Mouse (Mus musculus): ENCODE measurements around the gene Tmed10. TPM values are rescaled to one million over a fixed set of nuclear protein-coding genes. Genes with fewer than 3 reads are reported as not detected.

The Tmed10 gene
- total RNA-seq, 1 experiment, result 109 TPM

DNA sequence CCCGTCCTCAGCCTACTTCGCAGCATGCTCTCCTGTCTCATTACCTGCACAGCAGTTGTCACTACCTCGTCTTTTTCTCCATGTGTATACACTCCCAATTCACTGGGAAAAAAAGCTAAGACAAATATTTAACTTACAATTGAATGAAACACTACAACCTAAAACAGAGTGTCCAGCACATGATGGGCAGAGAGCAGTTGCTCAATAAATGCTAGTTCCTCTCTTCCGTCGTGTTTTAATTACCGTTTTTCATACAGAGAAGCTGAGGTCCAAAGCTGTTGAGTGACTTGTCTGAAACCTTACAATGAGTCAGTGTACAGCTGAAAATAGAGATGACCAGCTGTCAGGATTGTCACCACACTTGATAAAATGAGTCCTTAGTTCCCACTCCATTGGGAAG is 6.9 kb upstream of the Tmed10 start:
- no peak for DNase-seq (ENCODE audit: low read depth, low spot score)
- Histone ChIP-seq H3K36me3 (ENCODE audit: control insufficient read depth, insufficient read depth, low read length, poor library complexity, severe bottlenecking) (no peaks in the 10 kb centered on the region), H3K27ac (ENCODE audit: insufficient read depth, low read depth, low read length, poor library complexity, severe bottlenecking) (no peak overlapping the region), H3K9me3 (ENCODE audit: control insufficient read depth, insufficient read depth, low read depth, low read length) (no peaks in the 10 kb centered on the region), H3K4me3 (ENCODE audit: insufficient read depth in 1 of 2, low read depth in 1 of 2, low read length in 2 of 2, poor library complexity in 1 of 2, severe bottlenecking in 1 of 2) (no peak overlapping the region), H3K4me1 (ENCODE audit: control insufficient read depth in 2 of 2, insufficient read depth in 2 of 2, low read length in 2 of 2, poor library complexity in 1 of 2) (peaks cover 0 to 6% of the 10 kb centered on the region in 2 experiments; a peak in 2 of 4 replicates), H3K9ac (ENCODE audit: insufficient read depth, low read depth, low read length, poor library complexity, severe bottlenecking) (no peak overlapping the region)
- in situ Hi-C loops (cut with MboI; ENCODE audit: low sequenced_read_pairs in 2 of 2, unreplicated experiment in 2 of 2), result no loop called here
- TF ChIP-seq ZNF384 (IDR thresholded peaks at IDR 0.05; ENCODE audit: low read depth, low read length) (no peak), ZC3H11A (IDR thresholded peaks at IDR 0.05; ENCODE audit: borderline replicate concordance, low read depth, low read length) (no peak), CHD2 (IDR thresholded peaks at IDR 0.05; ENCODE audit: low read depth, low read length) (no peak), HCFC1 (IDR thresholded peaks at IDR 0.05; ENCODE audit: borderline replicate concordance, insufficient read depth, low read length) (no peak), MAFK (IDR thresholded peaks at IDR 0.05; ENCODE audit: insufficient read depth, low read depth, low read length) (no peak)

DNA sequence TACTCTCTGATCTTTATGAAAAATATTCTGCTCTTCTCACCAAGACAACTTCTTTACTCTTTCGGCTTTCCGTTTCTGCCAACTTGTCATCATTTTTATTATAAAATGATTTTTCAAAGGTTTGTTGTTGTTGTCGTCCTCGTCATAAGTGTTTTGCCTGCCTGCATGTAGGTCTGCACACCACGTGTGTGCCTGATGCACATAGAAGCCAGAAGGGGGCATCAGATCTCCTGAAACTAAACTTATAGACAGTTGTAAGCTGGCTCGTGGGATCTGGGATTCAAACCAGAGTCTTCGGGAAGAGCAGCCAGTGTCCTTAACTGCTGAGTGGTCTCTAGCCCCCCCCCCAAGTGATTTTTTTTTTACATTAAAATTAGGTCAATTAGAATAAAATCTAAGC is 6.3 kb upstream of the Tmed10 start:
- H3K36me3 ChIP-seq (ENCODE audit: control insufficient read depth, insufficient read depth, low read length, poor library complexity, severe bottlenecking), result no peaks in the 10 kb centered on the region
- no peak for DNase-seq (ENCODE audit: low read depth, low spot score)
- H3K9ac ChIP-seq (ENCODE audit: insufficient read depth, low read depth, low read length, poor library complexity, severe bottlenecking), result no peak overlapping the region
- H3K27ac ChIP-seq (ENCODE audit: insufficient read depth, low read depth, low read length, poor library complexity, severe bottlenecking), result no peak overlapping the region
- H3K9me3 ChIP-seq (ENCODE audit: control insufficient read depth, insufficient read depth, low read depth, low read length), result no peaks in the 10 kb centered on the region
- no peak overlapping the region for H3K4me3 ChIP-seq (ENCODE audit: insufficient read depth in 1 of 2, low read depth in 1 of 2, low read length in 2 of 2, poor library complexity in 1 of 2, severe bottlenecking in 1 of 2)
- TF ChIP-seq ZC3H11A (IDR thresholded peaks at IDR 0.05; ENCODE audit: borderline replicate concordance, low read depth, low read length) (peak; percentile 43; the same call in 1 of the 2 replicates), ZNF384 (IDR thresholded peaks at IDR 0.05; ENCODE audit: low read depth, low read length) (no peak), MAFK (IDR thresholded peaks at IDR 0.05; ENCODE audit: insufficient read depth, low read depth, low read length) (no peak), CHD2 (IDR thresholded peaks at IDR 0.05; ENCODE audit: low read depth, low read length) (no peak)
- in situ Hi-C loops (cut with MboI; ENCODE audit: low sequenced_read_pairs in 2 of 2, unreplicated experiment in 2 of 2), result no loop called here
- peaks cover 0 to 6% of the 10 kb centered on the region in 2 experiments; a peak in 2 of 4 replicates for H3K4me1 ChIP-seq (ENCODE audit: control insufficient read depth in 2 of 2, insufficient read depth in 2 of 2, low read length in 2 of 2, poor library complexity in 1 of 2)

GRCm38 (mm10) chr12:85380308-85380707 is 5.7 kb upstream of the Tmed10 start:
- no peak overlapping the region for H3K4me3 ChIP-seq (ENCODE audit: insufficient read depth in 1 of 2, low read depth in 1 of 2, low read length in 2 of 2, poor library complexity in 1 of 2, severe bottlenecking in 1 of 2)
- no peaks in the 10 kb centered on the region for H3K9me3 ChIP-seq (ENCODE audit: control insufficient read depth, insufficient read depth, low read depth, low read length)
- DNase-seq (ENCODE audit: low read depth, low spot score), result no peak
- no peaks in the 10 kb centered on the region for H3K36me3 ChIP-seq (ENCODE audit: control insufficient read depth, insufficient read depth, low read length, poor library complexity, severe bottlenecking)
- in situ Hi-C loops (cut with MboI; ENCODE audit: low sequenced_read_pairs in 2 of 2, unreplicated experiment in 2 of 2), result no loop called here
- H3K4me1 ChIP-seq (ENCODE audit: control insufficient read depth in 2 of 2, insufficient read depth in 2 of 2, low read length in 2 of 2, poor library complexity in 1 of 2), result peaks cover 0 to under 1% of the 10 kb centered on the region in 2 experiments; a peak in 2 of 4 replicates
- no peak overlapping the region for H3K27ac ChIP-seq (ENCODE audit: insufficient read depth, low read depth, low read length, poor library complexity, severe bottlenecking)
- TF ChIP-seq MAFK (IDR thresholded peaks at IDR 0.05; ENCODE audit: insufficient read depth, low read depth, low read length) (no peak), ZC3H11A (IDR thresholded peaks at IDR 0.05; ENCODE audit: borderline replicate concordance, low read depth, low read length) (no peak), CHD2 (IDR thresholded peaks at IDR 0.05; ENCODE audit: low read depth, low read length) (no peak), HCFC1 (IDR thresholded peaks at IDR 0.05; ENCODE audit: borderline replicate concordance, insufficient read depth, low read length) (no peak), ZNF384 (IDR thresholded peaks at IDR 0.05; ENCODE audit: low read depth, low read length) (no peak)
- H3K9ac ChIP-seq (ENCODE audit: insufficient read depth, low read depth, low read length, poor library complexity, severe bottlenecking), result no peak overlapping the region

DNA sequence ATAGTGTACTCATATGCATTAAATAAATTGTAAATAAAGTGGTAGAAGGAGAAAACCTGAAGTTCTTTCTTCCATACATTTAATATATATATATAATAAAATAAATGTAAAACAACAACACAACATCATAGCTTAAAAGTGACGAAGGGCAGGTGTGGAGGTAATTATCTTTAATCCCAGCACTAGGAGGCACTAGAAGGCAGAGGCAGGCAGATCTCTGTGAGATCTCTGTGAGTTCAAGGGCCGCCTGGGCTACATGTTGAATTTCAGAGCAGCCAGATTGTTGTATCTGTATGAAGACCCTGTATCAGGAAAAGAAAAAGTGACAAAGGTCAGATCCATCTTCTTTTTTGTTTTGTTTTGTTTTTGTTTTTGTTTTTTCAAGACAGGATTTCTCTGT is 3.6 kb upstream of the Tmed10 start:
- no peak overlapping the region for H3K9ac ChIP-seq (ENCODE audit: insufficient read depth, low read depth, low read length, poor library complexity, severe bottlenecking)
- no peaks in the 10 kb centered on the region for H3K4me1 ChIP-seq (ENCODE audit: control insufficient read depth in 2 of 2, insufficient read depth in 2 of 2, low read length in 2 of 2, poor library complexity in 1 of 2)
- no peak overlapping the region for H3K27ac ChIP-seq (ENCODE audit: insufficient read depth, low read depth, low read length, poor library complexity, severe bottlenecking)
- no peaks in the 10 kb centered on the region for H3K36me3 ChIP-seq (ENCODE audit: control insufficient read depth, insufficient read depth, low read length, poor library complexity, severe bottlenecking)
- TF ChIP-seq ZNF384 (IDR thresholded peaks at IDR 0.05; ENCODE audit: low read depth, low read length) (no peak), ZC3H11A (IDR thresholded peaks at IDR 0.05; ENCODE audit: borderline replicate concordance, low read depth, low read length) (no peak), HCFC1 (IDR thresholded peaks at IDR 0.05; ENCODE audit: borderline replicate concordance, insufficient read depth, low read length) (no peak), CHD2 (IDR thresholded peaks at IDR 0.05; ENCODE audit: low read depth, low read length) (no peak), MAFK (IDR thresholded peaks at IDR 0.05; ENCODE audit: insufficient read depth, low read depth, low read length) (no peak)
- H3K9me3 ChIP-seq (ENCODE audit: control insufficient read depth, insufficient read depth, low read depth, low read length), result no peaks in the 10 kb centered on the region
- no peak for DNase-seq (ENCODE audit: low read depth, low spot score)
- in situ Hi-C loops (cut with MboI; ENCODE audit: low sequenced_read_pairs in 2 of 2, unreplicated experiment in 2 of 2), result no loop called here
- H3K4me3 ChIP-seq (ENCODE audit: insufficient read depth in 1 of 2, low read depth in 1 of 2, low read length in 2 of 2, poor library complexity in 1 of 2, severe bottlenecking in 1 of 2), result no peak overlapping the region
